Comparison of ENCODE assay signal across 15 mouse cellular contexts in the genomic region with DNA sequence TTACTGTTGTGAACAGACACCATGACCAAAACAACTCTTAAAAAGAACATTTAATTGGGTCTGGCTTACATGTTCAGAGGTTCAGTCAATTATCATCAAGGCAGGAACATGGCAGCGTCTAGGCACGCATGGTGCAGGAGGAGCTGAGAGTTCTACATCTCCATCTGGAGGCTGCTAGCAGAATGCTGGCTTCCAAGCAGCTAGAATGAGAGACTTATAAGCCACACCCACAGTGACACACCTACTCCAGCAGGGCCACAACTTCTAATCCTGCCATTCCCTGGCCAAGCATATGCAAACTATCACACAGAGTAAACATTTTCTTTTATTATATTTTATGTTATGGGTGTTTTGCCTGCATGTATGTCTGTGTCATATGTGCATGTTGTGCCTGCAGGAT. TPM values are rescaled to one million over a fixed set of nuclear protein-coding genes. Genes with fewer than 3 reads are reported as not detected.
DNase-seq lines count a peak whose midpoint lies in the region; TF ChIP-seq lines count a peak whose summit lies in the region.
"Had no signal": no experiment of that assay in that cellular context is flagged by ENCODE, and none has a peak within 500 bp of the region (broad histone marks: within the 10 kb centered on the region; RNA-seq: fewer than 3 reads in every experiment).

No protein-coding gene starts in this region.

- no peak overlapping the region for H3K27ac ChIP-seq in small intestine, adult 2 months (ENCODE audit: insufficient read depth, low read depth, low read length)
- H3K27ac ChIP-seq: embryonic facial prominence, embryonic 15.5 days; lung, embryonic 15.5 days; midbrain, embryonic 15.5 days; neural tube, embryonic 12.5 days had no signal

- no peaks in the 10 kb centered on the region for H3K4me1 ChIP-seq in lung, adult 2 months (ENCODE audit: control insufficient read depth, insufficient read depth, low read length)
- H3K4me1 ChIP-seq in small intestine, adult 2 months (ENCODE audit: control insufficient read depth, insufficient read depth, insufficient read length, low read length): no peaks in the 10 kb centered on the region
- H3K4me1 ChIP-seq: embryonic facial prominence, embryonic 15.5 days; lung, embryonic 15.5 days; midbrain, embryonic 15.5 days; neural tube, embryonic 12.5 days had no signal

- H3K27me3 ChIP-seq in small intestine, adult 2 months (ENCODE audit: control insufficient read depth, insufficient read depth, low read length): no peaks in the 10 kb centered on the region
- H3K27me3 ChIP-seq: embryonic facial prominence, embryonic 15.5 days; lung, embryonic 15.5 days; midbrain, embryonic 15.5 days; neural tube, embryonic 12.5 days had no signal

- H3K36me3 ChIP-seq in small intestine, adult 2 months (ENCODE audit: control insufficient read depth, insufficient read depth, low read length): peaks cover 55% of the 10 kb centered on the region

- 0 out of 2 replicates have a peak, but pooled peaks have one; percentile 16 for TF ChIP-seq CTCF in lung, adult 2 months (IDR thresholded peaks at IDR 0.05; ENCODE audit: insufficient read depth, low read length)
- TF ChIP-seq CTCF in small intestine, adult 2 months (IDR thresholded peaks at IDR 0.05; ENCODE audit: extremely low read depth, insufficient read length, insufficient replicate concordance, low read depth, low read length): peak; percentile 28; the same call in 1 of the 2 replicates

- no peak for TF ChIP-seq POLR2A in lung, adult 2 months (IDR thresholded peaks at IDR 0.05; ENCODE audit: borderline replicate concordance, extremely low read depth, low read depth, low read length)
- no peak for TF ChIP-seq POLR2A in small intestine, adult 2 months (IDR thresholded peaks at IDR 0.05; ENCODE audit: low read depth, low read length)

- 67% methylated on average over 2 of the region's 2 CpGs for WGBS in lung, adult 2 months
- WGBS in small intestine, adult 2 months: 51% methylated on average over 2 of the region's 2 CpGs

- DNase-seq in adrenal gland, adult 2 months: peak; percentile 14
- no peak for DNase-seq in adrenal gland, postnatal 36 days
- no peak for DNase-seq in lung, adult 2 months
- no peak for DNase-seq in lung, postnatal 25 days (ENCODE audit: low spot score)
- peak; percentile 29 for DNase-seq in c-Kit-positive CD71-positive TER-119-positive erythroid progenitor cells, embryonic 14.5 days (ENCODE audit: low spot score)
- DNase-seq in retina, postnatal 1 day: no peak
- DNase-seq in layer of hippocampus, adult 8-10 months (ENCODE audit: low spot score in 2 of 2): no peak
- DNase-seq: adrenal gland, adult 8-10 months; cerebellum, postnatal 36 days; kidney, adult 11 months had no signal

- H3K4me3 ChIP-seq in lung, adult 2 months (replicated peaks; ENCODE audit: extremely low read depth, low read depth, low read length): no peak overlapping the region
- no peak overlapping the region for H3K4me3 ChIP-seq in small intestine, adult 2 months (ENCODE audit: low read depth, low read length)
- H3K4me3 ChIP-seq: embryonic facial prominence, embryonic 15.5 days; lung, embryonic 15.5 days; midbrain, embryonic 15.5 days; neural tube, embryonic 12.5 days had no signal

RNA-seq across cellular contexts. Expression of gene Mia2, which starts 43.8 kb away (rescaled TPM):
- total RNA-seq in adrenal gland, adult 2 months (2021): 100 to 1,000 TPM; 114 to 180 TPM
- polyA plus RNA-seq in adrenal gland, adult 2 months (2012; rRNA removed): 20.8 and 31.9 TPM in 2 replicates
- total RNA-seq in adrenal gland, postnatal 36 days (2021): 100 to 1,000 TPM; 107 to 159 TPM
- 19.7 and 32.8 TPM in 2 replicates for polyA plus RNA-seq in lung, adult 2 months (2012; rRNA removed)
- polyA plus RNA-seq in small intestine, adult 2 months (2012; rRNA removed): 21.9 and 37.8 TPM in 2 replicates
- total RNA-seq in layer of hippocampus, adult 8-10 months (2022): 10 to 100 TPM; 47.8 to 51.6 (median 49.6) TPM

Comparison
In these comparisons a context has a peak if more than half of its experiments do, and no peak if none do; other contexts are left out.
1. DNase-seq: peak in adrenal gland, adult 2 months (single experiment) and c-Kit-positive CD71-positive TER-119-positive erythroid progenitor cells, embryonic 14.5 days (single experiment); none in adrenal gland, postnatal 36 days (0 of 2), lung, adult 2 months (single experiment), lung, postnatal 25 days (single experiment), retina, postnatal 1 day (single experiment) and layer of hippocampus, adult 8-10 months (0 of 2).